Mouse (Mus musculus) kidney, adult 2 months (tissue): ENCODE measurements around the gene Nr4a3.

Experiments used
- CTCF ChIP-seq: fragments of 200-500 bp; conservative IDR thresholded peaks from 2 replicates; pipeline ENCODE4 v1.5.1; 2011; ENCODE audit warnings: low read depth, mild to moderate bottlenecking, control low read depth, low read length, moderate library complexity, mixed read lengths; ENCODE audit not compliant: insufficient read depth, insufficient read length
- POLR2A ChIP-seq: fragments of 200-500 bp; IDR thresholded peaks from one replicate; pipeline ENCODE4 v1.6.1; 2011; ENCODE audit warnings: low read depth, low read length, control low read depth

DNA sequence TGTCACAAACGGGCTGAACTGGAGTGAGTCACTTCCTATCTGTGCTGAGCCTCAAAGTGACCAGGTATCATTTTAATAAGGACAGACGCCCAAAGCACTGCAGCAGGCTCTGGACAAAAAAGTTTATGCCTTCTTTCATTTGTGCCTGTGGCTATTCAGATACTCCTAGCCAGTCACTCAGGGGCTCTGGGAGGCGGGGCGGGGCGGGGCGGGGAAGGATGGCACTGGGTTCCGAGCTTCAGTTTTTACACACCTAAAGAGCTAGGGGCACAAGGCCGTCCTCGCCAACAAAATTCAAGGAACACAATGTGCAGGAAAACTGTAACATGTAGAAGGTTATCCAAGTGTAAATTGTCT is 79.4 kb downstream of the Nr4a3 start:
- TF ChIP-seq POLR2A (no peak), CTCF (no peak)
